Mouse (Mus musculus): ENCODE data around the gene Tfcp2. TPM values are rescaled to one million over a fixed set of nuclear protein-coding genes. Genes with fewer than 3 reads are reported as not detected.

Tfcp2 gene
- polyA plus RNA-seq, 1 experiment: 10.3 TPM

DNA sequence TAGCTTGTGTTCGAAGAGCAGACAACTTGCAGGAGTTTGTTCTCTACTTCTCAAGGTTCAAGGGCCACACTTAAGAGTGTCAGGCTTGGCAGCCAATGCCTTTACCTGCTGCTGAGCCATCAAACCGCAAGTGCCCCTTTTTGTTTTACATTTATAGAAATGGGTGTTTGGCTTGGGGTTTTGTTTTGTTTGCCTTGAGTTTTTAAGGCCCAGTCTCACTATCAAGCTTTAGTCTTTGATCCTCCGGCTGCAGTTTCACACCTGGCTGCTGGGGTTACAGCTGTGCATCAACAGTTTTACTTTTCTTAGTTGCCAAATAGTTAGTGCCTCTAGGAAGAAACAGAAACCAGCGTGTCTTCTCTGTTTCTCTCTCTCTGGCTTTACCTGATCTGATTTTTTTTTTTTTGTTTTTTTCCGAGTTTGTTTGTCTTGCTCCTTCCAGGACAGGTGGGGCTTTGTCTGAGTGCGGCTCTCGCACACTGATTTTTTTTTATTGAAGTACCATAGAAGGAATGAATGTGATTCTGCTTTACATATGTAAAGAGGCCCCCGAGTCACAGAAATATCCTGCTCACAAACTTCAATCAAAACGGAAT lies 46.6 kb upstream of the Tfcp2 start:
- Histone ChIP-seq H3K27me3 (ENCODE audit: control insufficient read depth, insufficient read depth, insufficient read length) (peaks cover 4% of the 10 kb centered on the region), H3K4me3 (ENCODE audit: insufficient read depth, poor library complexity, severe bottlenecking) (no peak overlapping the region), H3K36me3 (ENCODE audit: control insufficient read depth, insufficient read depth) (no peaks in the 10 kb centered on the region), H3K79me2 (ENCODE audit: control insufficient read depth, insufficient read depth) (no peaks in the 10 kb centered on the region), H3K79me3 (ENCODE audit: low read depth) (no peaks in the 10 kb centered on the region), H3ac (ENCODE audit: control insufficient read depth, insufficient read length, low read depth) (no peak overlapping the region)
- TF ChIP-seq MYOG (IDR thresholded peaks at IDR 0.05; ENCODE audit: control insufficient read depth, extremely low read depth, insufficient read length): no peak
- no peak for TF ChIP-seq CTCF (IDR thresholded peaks at IDR 0.05; ENCODE audit: control insufficient read depth, insufficient read depth, insufficient read length)
- no peak for TF ChIP-seq MYOD1 (IDR thresholded peaks at IDR 0.05; ENCODE audit: control insufficient read depth, insufficient read length, low read depth)
- TF ChIP-seq MAX (IDR thresholded peaks at IDR 0.05): no peak
- TF ChIP-seq CEBPB (IDR thresholded peaks at IDR 0.05; ENCODE audit: low read depth): no peak
- no peak for TF ChIP-seq FOSL1 (IDR thresholded peaks at IDR 0.05; ENCODE audit: insufficient read depth, low read length, poor library complexity, severe bottlenecking)
- no peak for TF ChIP-seq USF1 (IDR thresholded peaks at IDR 0.05; ENCODE audit: low read depth)

DNA sequence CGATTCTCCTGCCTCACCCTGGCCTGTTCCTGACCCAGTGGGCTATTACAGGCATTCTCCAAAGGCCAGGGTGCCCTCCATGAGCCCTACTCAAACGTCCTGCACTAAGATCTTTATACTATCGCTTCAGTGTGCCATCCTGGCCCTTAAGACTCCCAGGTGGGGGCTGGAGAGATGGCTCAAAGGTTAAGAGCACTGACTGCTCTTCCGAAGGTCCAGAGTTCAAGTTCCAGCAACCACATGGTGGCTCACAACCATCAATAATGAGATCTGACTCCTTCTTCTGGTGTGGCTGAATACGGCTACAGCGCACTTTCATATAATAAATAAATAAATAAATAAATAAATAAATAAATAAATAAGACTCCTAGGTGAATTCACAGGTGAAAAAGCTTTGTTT lies 41.0 kb upstream of the Tfcp2 start:
- Histone ChIP-seq H3K79me2 (ENCODE audit: control insufficient read depth, insufficient read depth) (no peaks in the 10 kb centered on the region), H3K4me3 (ENCODE audit: insufficient read depth, poor library complexity, severe bottlenecking) (no peak overlapping the region), H3K79me3 (ENCODE audit: low read depth) (no peaks in the 10 kb centered on the region), H3K27me3 (ENCODE audit: control insufficient read depth, insufficient read depth, insufficient read length) (no peaks in the 10 kb centered on the region), H3ac (ENCODE audit: control insufficient read depth, insufficient read length, low read depth) (no peak overlapping the region), H3K36me3 (ENCODE audit: control insufficient read depth, insufficient read depth) (no peaks in the 10 kb centered on the region)
- no peak for TF ChIP-seq MYOD1 (IDR thresholded peaks at IDR 0.05; ENCODE audit: control insufficient read depth, insufficient read length, low read depth)
- TF ChIP-seq CEBPB (IDR thresholded peaks at IDR 0.05; ENCODE audit: low read depth): no peak
- no peak for TF ChIP-seq MAX (IDR thresholded peaks at IDR 0.05)
- TF ChIP-seq USF1 (IDR thresholded peaks at IDR 0.05; ENCODE audit: low read depth): no peak
- no peak for TF ChIP-seq MYOG (IDR thresholded peaks at IDR 0.05; ENCODE audit: control insufficient read depth, extremely low read depth, insufficient read length)
- TF ChIP-seq CTCF (IDR thresholded peaks at IDR 0.05; ENCODE audit: control insufficient read depth, insufficient read depth, insufficient read length): no peak
- TF ChIP-seq FOSL1 (IDR thresholded peaks at IDR 0.05; ENCODE audit: insufficient read depth, low read length, poor library complexity, severe bottlenecking): no peak

DNA sequence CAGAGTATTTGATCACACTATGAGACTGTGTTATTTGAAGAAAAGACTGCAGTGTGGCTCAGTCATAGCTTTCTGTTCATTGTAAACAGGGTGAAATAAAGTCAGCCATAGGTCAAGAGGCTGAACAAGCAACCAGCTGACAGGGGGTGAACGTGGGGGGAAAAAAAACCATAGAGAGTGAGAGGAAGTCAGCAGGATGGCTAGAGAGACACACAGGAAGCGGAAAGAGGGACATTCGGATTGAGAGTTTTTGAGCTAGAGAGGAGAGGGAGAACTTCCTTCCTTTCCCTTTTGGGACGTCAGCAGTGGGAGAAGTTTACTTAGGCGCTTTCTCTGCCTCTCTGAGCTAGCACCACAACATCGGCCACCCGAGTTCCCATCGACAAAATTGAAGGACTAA lies 38.6 kb upstream of the Tfcp2 start:
- no peak for TF ChIP-seq CTCF (IDR thresholded peaks at IDR 0.05; ENCODE audit: control insufficient read depth, insufficient read depth, insufficient read length)
- no peak for TF ChIP-seq MYOD1 (IDR thresholded peaks at IDR 0.05; ENCODE audit: control insufficient read depth, insufficient read length, low read depth)
- no peak for TF ChIP-seq USF1 (IDR thresholded peaks at IDR 0.05; ENCODE audit: low read depth)
- no peak for TF ChIP-seq MYOG (IDR thresholded peaks at IDR 0.05; ENCODE audit: control insufficient read depth, extremely low read depth, insufficient read length)
- no peak for TF ChIP-seq FOSL1 (IDR thresholded peaks at IDR 0.05; ENCODE audit: insufficient read depth, low read length, poor library complexity, severe bottlenecking)
- no peaks in the 10 kb centered on the region for H3K79me3 ChIP-seq (ENCODE audit: low read depth)

DNA sequence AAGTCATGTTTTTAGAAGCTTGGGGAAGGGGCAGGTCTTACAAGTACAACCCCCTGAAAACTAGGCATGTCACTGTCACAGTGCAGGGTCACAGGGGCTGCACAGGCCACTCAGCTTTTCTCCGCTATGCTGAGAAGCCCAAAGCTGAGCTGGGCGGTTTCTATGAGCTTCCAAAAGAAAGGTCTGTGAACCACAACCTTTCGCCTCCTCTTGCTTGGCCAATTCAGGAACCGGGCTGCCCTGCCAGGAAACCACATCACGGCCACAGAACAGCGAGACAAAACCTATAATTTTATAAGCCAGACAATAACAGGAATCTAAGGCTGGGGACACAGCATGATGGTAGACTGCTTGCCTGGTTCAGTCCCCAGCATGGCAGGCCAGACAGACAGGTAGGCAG lies 36.5 kb upstream of the Tfcp2 start:
- Histone ChIP-seq H3K4me3 (ENCODE audit: insufficient read depth, poor library complexity, severe bottlenecking) (no peak overlapping the region), H3K27me3 (ENCODE audit: control insufficient read depth, insufficient read depth, insufficient read length) (no peaks in the 10 kb centered on the region), H3ac (ENCODE audit: control insufficient read depth, insufficient read length, low read depth) (no peak overlapping the region), H3K79me3 (ENCODE audit: low read depth) (no peaks in the 10 kb centered on the region), H3K79me2 (ENCODE audit: control insufficient read depth, insufficient read depth) (no peaks in the 10 kb centered on the region), H3K36me3 (ENCODE audit: control insufficient read depth, insufficient read depth) (no peaks in the 10 kb centered on the region)
- TF ChIP-seq MAX (IDR thresholded peaks at IDR 0.05) (no peak), CEBPB (IDR thresholded peaks at IDR 0.05; ENCODE audit: low read depth) (no peak), FOSL1 (IDR thresholded peaks at IDR 0.05; ENCODE audit: insufficient read depth, low read length, poor library complexity, severe bottlenecking) (no peak), CTCF (IDR thresholded peaks at IDR 0.05; ENCODE audit: control insufficient read depth, insufficient read depth, insufficient read length) (no peak), MYOG (IDR thresholded peaks at IDR 0.05; ENCODE audit: control insufficient read depth, extremely low read depth, insufficient read length) (no peak), USF1 (IDR thresholded peaks at IDR 0.05; ENCODE audit: low read depth) (no peak), MYOD1 (IDR thresholded peaks at IDR 0.05; ENCODE audit: control insufficient read depth, insufficient read length, low read depth) (no peak)

More for the DNA sequence above, 38.6 kb upstream of the Tfcp2 start:
- Histone ChIP-seq H3K4me3 (ENCODE audit: insufficient read depth, poor library complexity, severe bottlenecking) (no peak overlapping the region), H3K36me3 (ENCODE audit: control insufficient read depth, insufficient read depth) (no peaks in the 10 kb centered on the region), H3K27me3 (ENCODE audit: control insufficient read depth, insufficient read depth, insufficient read length) (no peaks in the 10 kb centered on the region), H3ac (ENCODE audit: control insufficient read depth, insufficient read length, low read depth) (no peak overlapping the region), H3K79me2 (ENCODE audit: control insufficient read depth, insufficient read depth) (no peaks in the 10 kb centered on the region)

DNA sequence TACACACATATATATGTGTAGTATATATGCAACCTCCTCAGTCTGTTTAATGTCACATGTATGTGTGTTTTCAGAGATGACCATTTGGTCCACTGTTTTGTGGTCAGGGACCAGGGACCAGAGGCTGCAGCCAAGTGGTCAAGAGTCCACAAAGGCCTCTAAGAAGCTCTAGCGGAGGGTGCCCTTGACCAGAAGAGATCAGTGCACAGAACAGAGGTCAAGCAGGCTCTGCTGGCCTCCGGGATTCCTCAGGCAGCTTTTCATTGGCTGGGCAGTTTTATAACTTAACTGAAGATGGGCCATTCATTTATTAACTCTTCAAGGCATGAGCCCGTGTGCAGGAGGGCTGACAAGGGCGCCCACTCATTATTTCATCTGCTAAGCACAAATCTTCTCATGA lies 35.4 kb upstream of the Tfcp2 start:
- H3K4me3 ChIP-seq (ENCODE audit: insufficient read depth, poor library complexity, severe bottlenecking): no peak overlapping the region
- H3K27me3 ChIP-seq (ENCODE audit: control insufficient read depth, insufficient read depth, insufficient read length): no peaks in the 10 kb centered on the region
- no peaks in the 10 kb centered on the region for H3K79me3 ChIP-seq (ENCODE audit: low read depth)
- no peaks in the 10 kb centered on the region for H3K79me2 ChIP-seq (ENCODE audit: control insufficient read depth, insufficient read depth)
- no peak overlapping the region for H3ac ChIP-seq (ENCODE audit: control insufficient read depth, insufficient read length, low read depth)
- TF ChIP-seq MYOD1 (IDR thresholded peaks at IDR 0.05; ENCODE audit: control insufficient read depth, insufficient read length, low read depth): no peak
- TF ChIP-seq MYOG (IDR thresholded peaks at IDR 0.05; ENCODE audit: control insufficient read depth, extremely low read depth, insufficient read length): no peak
- TF ChIP-seq MAX (IDR thresholded peaks at IDR 0.05): no peak
- TF ChIP-seq CTCF (IDR thresholded peaks at IDR 0.05; ENCODE audit: control insufficient read depth, insufficient read depth, insufficient read length): no peak
- no peak for TF ChIP-seq USF1 (IDR thresholded peaks at IDR 0.05; ENCODE audit: low read depth)
- no peak for TF ChIP-seq FOSL1 (IDR thresholded peaks at IDR 0.05; ENCODE audit: insufficient read depth, low read length, poor library complexity, severe bottlenecking)
- no peak for TF ChIP-seq CEBPB (IDR thresholded peaks at IDR 0.05; ENCODE audit: low read depth)
- no peaks in the 10 kb centered on the region for H3K36me3 ChIP-seq (ENCODE audit: control insufficient read depth, insufficient read depth)

All from C2C12 (cell line).